Mouse (Mus musculus) megakaryocyte, adult 5-6 weeks (primary cell): ENCODE results near the gene Cd3g. TPM values are rescaled to one million over a fixed set of nuclear protein-coding genes. Genes with fewer than 3 reads are reported as not detected.

Experiments used
- ATAC-seq: 2 replicates; pipeline ENCODE4 v1.8.0; 2016; ENCODE audit warnings: mild to moderate bottlenecking, inconsistent platforms; ENCODE audit not compliant: poor library complexity, severe bottlenecking
- total RNA-seq, 2 experiments: library from RNA; stranded (forward) in 1 of 2; stranded (reverse) in 1 of 2; fragments of 153-499, 151-499 nt in 1 of 2; fragments of 221-1000, 200-1000 nt in 1 of 2; gene quantifications; 2 replicates each; pipeline versions ENCODE4 v1.2.3 to v1.2.4; 2015 to 2017

Gene Cd3g
- total RNA-seq, 2 experiments from 2014 or later, result 6.2 to 14.8 TPM

DNA sequence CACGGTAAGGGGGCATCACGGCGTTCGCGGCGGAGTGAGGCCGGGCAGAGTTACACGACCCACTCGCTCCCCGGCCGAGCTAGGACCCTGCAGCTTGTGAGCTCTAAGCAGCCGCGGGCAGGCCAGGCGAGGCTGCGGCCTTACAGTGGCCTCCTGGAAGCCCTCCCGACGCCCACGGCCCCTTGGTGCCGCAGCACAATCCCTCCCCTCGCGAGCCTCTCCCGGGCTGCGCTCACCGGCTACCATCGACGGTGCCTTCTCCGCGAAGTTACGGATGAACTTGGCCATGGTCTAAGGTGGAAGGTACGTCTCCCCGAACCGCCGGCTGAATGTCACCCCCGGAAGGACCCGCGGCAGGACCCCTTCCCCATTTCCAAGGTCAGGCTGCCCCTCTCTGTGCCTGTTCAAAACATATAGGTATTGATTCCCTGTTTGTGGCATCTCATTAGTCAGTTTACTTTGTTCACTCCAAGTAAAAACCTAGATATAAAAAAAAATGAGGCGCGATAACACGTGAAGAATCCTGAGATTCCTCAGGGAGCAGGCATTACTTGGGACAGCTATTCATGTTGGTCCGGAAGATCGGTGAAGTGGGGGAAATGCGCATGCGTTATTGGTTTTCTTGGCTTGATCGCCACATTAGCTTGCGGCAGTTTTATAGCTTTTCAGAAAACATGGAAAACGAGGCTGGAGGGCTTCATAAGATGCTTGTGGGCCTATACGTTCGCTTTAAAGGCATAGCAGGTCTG is 59.7 kb downstream of the Cd3g start, which contains the start of gene Atp5l:
Gene Atp5l (minus strand): TSS at position 369 of the 749 bp plus-strand sequence.
- peak; percentile 89 for ATAC-seq

DNA sequence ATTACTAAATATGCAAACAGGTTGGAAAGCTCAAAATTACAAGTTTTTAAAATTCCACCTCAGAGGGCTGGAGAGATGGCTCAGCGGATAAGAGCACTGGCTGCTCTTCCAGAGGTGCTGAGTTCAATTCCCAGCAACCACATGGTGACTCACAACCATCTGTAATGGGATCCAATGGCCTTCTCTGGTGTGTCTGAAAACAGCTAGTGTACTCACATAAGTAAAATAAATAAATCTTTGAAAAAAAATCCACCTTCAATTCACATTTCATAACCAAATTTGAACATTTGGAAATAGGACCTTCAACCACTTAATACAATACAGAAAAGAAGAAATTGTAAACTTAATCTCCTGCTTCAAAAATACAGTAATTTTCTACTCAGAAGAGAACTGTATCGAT is 60.6 kb downstream of the Cd3g start:
- no peak for ATAC-seq

Other genes starting within 250 kb of the Cd3g start
- gene Phldb1, start 245.2 kb downstream of the Cd3g start, total RNA-seq (2015), result 0.76 and 2.1 TPM in 2 replicates
- gene Phldb1, start 245.2 kb downstream of the Cd3g start, total RNA-seq (2017), result 2.0 and 2.6 TPM in 2 replicates
- gene Arcn1, start 212.6 kb downstream of the Cd3g start, total RNA-seq (2015), result 126 and 151 TPM in 2 replicates
- gene Arcn1, start 212.6 kb downstream of the Cd3g start, total RNA-seq (2017), result 165 and 172 TPM in 2 replicates
- gene Ift46, start 212.5 kb downstream of the Cd3g start, total RNA-seq (2015), result 38.5 and 53.7 TPM in 2 replicates
- 27.6 and 40.8 TPM in 2 replicates for gene Ift46, start 212.5 kb downstream of the Cd3g start, total RNA-seq (2017)
- 0.23 and 0.45 TPM in 2 replicates for gene Tmem25, start 181.1 kb downstream of the Cd3g start, total RNA-seq (2015)
- 0.16 and 0.51 TPM in 2 replicates for gene Tmem25, start 181.1 kb downstream of the Cd3g start, total RNA-seq (2017)
- 0.18 and 0.65 TPM in 2 replicates for gene Ttc36, start 177.4 kb downstream of the Cd3g start, total RNA-seq (2015)
- gene Ttc36, start 177.4 kb downstream of the Cd3g start, total RNA-seq (2017), result not detected in 2 replicates
- gene Kmt2a, start 99.1 kb downstream of the Cd3g start, total RNA-seq (2015), result 32.8 and 44.7 TPM in 2 replicates
- 5.5 and 15.9 TPM in 2 replicates for gene Kmt2a, start 99.1 kb downstream of the Cd3g start, total RNA-seq (2017)
- gene Atp5l, start 59.7 kb downstream of the Cd3g start, total RNA-seq (2015), result 490 and 523 TPM in 2 replicates
- 117 and 122 TPM in 2 replicates for gene Atp5l, start 59.7 kb downstream of the Cd3g start, total RNA-seq (2017)
- gene Ube4a, start 14.8 kb downstream of the Cd3g start, total RNA-seq (2015), result 43.0 and 53.3 TPM in 2 replicates
- 30.3 and 33.3 TPM in 2 replicates for gene Ube4a, start 14.8 kb downstream of the Cd3g start, total RNA-seq (2017)
- 2.3 and 6.8 TPM in 2 replicates for gene Cd3d, start 1.4 kb upstream of the Cd3g start, total RNA-seq (2015)
- gene Cd3d, start 1.4 kb upstream of the Cd3g start, total RNA-seq (2017), result 2.1 and 6.3 TPM in 2 replicates
- gene Cd3e, start 29.2 kb upstream of the Cd3g start, total RNA-seq (2015), result 3.5 and 5.8 TPM in 2 replicates
- 0.73 and 4.1 TPM in 2 replicates for gene Cd3e, start 29.2 kb upstream of the Cd3g start, total RNA-seq (2017)
- not detected in 2 replicates for gene Mpzl2, start 59.4 kb upstream of the Cd3g start, total RNA-seq (2015)
- 0.04 TPM in 1 of 2 replicates, not detected in the other for gene Mpzl2, start 59.4 kb upstream of the Cd3g start, total RNA-seq (2017)
- 2.0 and 2.5 TPM in 2 replicates for gene Mpzl3, start 74.8 kb upstream of the Cd3g start, total RNA-seq (2015)
- 2.9 and 3.8 TPM in 2 replicates for gene Mpzl3, start 74.8 kb upstream of the Cd3g start, total RNA-seq (2017)
- 11.7 and 13.9 TPM in 2 replicates for gene Jaml, start 98.8 kb upstream of the Cd3g start, total RNA-seq (2015)
- gene Jaml, start 98.8 kb upstream of the Cd3g start, total RNA-seq (2017), result 25.1 and 27.0 TPM in 2 replicates
- gene Scn2b, start 137.4 kb upstream of the Cd3g start, total RNA-seq (2015), result 0.42 and 0.78 TPM in 2 replicates
- 0.95 and 0.98 TPM in 2 replicates for gene Scn2b, start 137.4 kb upstream of the Cd3g start, total RNA-seq (2017)
- gene Scn4b, start 158.0 kb upstream of the Cd3g start, total RNA-seq (2015), result not detected in 2 replicates
- 0.04 TPM in 1 of 2 replicates, not detected in the other for gene Scn4b, start 158.0 kb upstream of the Cd3g start, total RNA-seq (2017)
- gene BC049352, start 201.6 kb upstream of the Cd3g start, total RNA-seq (2015), result not detected in 2 replicates
- gene BC049352, start 201.6 kb upstream of the Cd3g start, total RNA-seq (2017), result not detected in 2 replicates
- 0.34 TPM in 1 of 2 replicates, not detected in the other for gene Tmprss4, start 223.7 kb upstream of the Cd3g start, total RNA-seq (2015)
- 0.07 TPM in 1 of 2 replicates, not detected in the other for gene Tmprss4, start 223.7 kb upstream of the Cd3g start, total RNA-seq (2017)